ENCODE assay signal across 17 mouse cellular contexts in genomic region chr4:149576061-149576460, GRCm38 (mm10). TPM values are rescaled to one million over a fixed set of nuclear protein-coding genes. Genes with fewer than 3 reads are reported as not detected.
DNase-seq lines count a peak whose midpoint lies in the region; ATAC-seq lines count a peak whose summit lies in the region.
"Had no signal": no experiment of that assay in that cellular context is flagged by ENCODE, and none has a peak within 500 bp of the region (broad histone marks: within the 10 kb centered on the region; RNA-seq: fewer than 3 reads in every experiment).

No protein-coding gene starts in this region.

- no peak overlapping the region for H3K4me2 ChIP-seq in forebrain, embryonic 13.5 days
- no peak overlapping the region for H3K4me2 ChIP-seq in forebrain, embryonic 12.5 days
- H3K4me2 ChIP-seq in hindbrain, embryonic 14.5 days (replicated peaks) = no peak overlapping the region
- no peak overlapping the region for H3K4me2 ChIP-seq in hindbrain, embryonic 16.5 days (ENCODE audit: low read length)
- no peak overlapping the region for H3K4me2 ChIP-seq in midbrain, embryonic 14.5 days (ENCODE audit: low read length)
- no peak overlapping the region for H3K4me2 ChIP-seq in midbrain, embryonic 11.5 days
- H3K4me2 ChIP-seq: embryonic facial prominence, embryonic 12.5 days; heart, embryonic 13.5 days had no signal

- H3K27me3 ChIP-seq in forebrain, embryonic 13.5 days = 0 out of 2 replicates have a peak, but pooled peaks cover 4% of the 10 kb centered on the region
- H3K27me3 ChIP-seq in forebrain, embryonic 12.5 days = peaks cover 26% of the 10 kb centered on the region; the same call in 1 of the 2 replicates
- H3K27me3 ChIP-seq in hindbrain, embryonic 14.5 days (ENCODE audit: control insufficient read depth, insufficient read depth, low read length) = no peaks in the 10 kb centered on the region
- no peaks in the 10 kb centered on the region for H3K27me3 ChIP-seq in hindbrain, embryonic 16.5 days (replicated peaks; ENCODE audit: control insufficient read depth, insufficient read depth, low read length)
- H3K27me3 ChIP-seq in midbrain, embryonic 14.5 days (ENCODE audit: control insufficient read depth, insufficient read depth, low read length) = no peaks in the 10 kb centered on the region
- H3K27me3 ChIP-seq in midbrain, embryonic 11.5 days (ENCODE audit: control insufficient read depth, insufficient read depth, low read length) = no peaks in the 10 kb centered on the region
- peaks cover 63% of the 10 kb centered on the region for H3K27me3 ChIP-seq in limb, embryonic 10.5 days (ENCODE audit: low read depth, poor library complexity, severe bottlenecking)

- no peak overlapping the region for H3K4me3 ChIP-seq in forebrain, embryonic 13.5 days
- H3K4me3 ChIP-seq in forebrain, embryonic 12.5 days (replicated peaks) = no peak overlapping the region
- H3K4me3 ChIP-seq in hindbrain, embryonic 14.5 days (replicated peaks; ENCODE audit: low read length) = no peak overlapping the region
- H3K4me3 ChIP-seq in hindbrain, embryonic 16.5 days (ENCODE audit: low read length) = no peak overlapping the region
- no peak overlapping the region for H3K4me3 ChIP-seq in midbrain, embryonic 14.5 days (replicated peaks; ENCODE audit: low read depth, low read length)
- no peak overlapping the region for H3K4me3 ChIP-seq in midbrain, embryonic 11.5 days (ENCODE audit: low read depth, low read length)
- H3K4me3 ChIP-seq in limb, embryonic 10.5 days = no peak overlapping the region
- H3K4me3 ChIP-seq: embryonic facial prominence, embryonic 12.5 days; heart, embryonic 13.5 days had no signal

- H3K4me1 ChIP-seq in forebrain, embryonic 13.5 days = peaks cover 49% of the 10 kb centered on the region
- peaks cover 49% of the 10 kb centered on the region for H3K4me1 ChIP-seq in forebrain, embryonic 12.5 days
- peaks cover 29% of the 10 kb centered on the region for H3K4me1 ChIP-seq in hindbrain, embryonic 14.5 days (replicated peaks; ENCODE audit: control insufficient read depth, insufficient read depth, low read length)
- H3K4me1 ChIP-seq in hindbrain, embryonic 16.5 days (ENCODE audit: control insufficient read depth, insufficient read depth, low read depth, low read length) = peaks cover 21% of the 10 kb centered on the region
- H3K4me1 ChIP-seq in midbrain, embryonic 14.5 days (ENCODE audit: control insufficient read depth, insufficient read depth, low read length) = peaks cover 23% of the 10 kb centered on the region
- H3K4me1 ChIP-seq in midbrain, embryonic 11.5 days (ENCODE audit: control insufficient read depth, insufficient read depth, low read length) = no peaks in the 10 kb centered on the region; the same call in 1 of the 2 replicates
- peaks cover 57% of the 10 kb centered on the region for H3K4me1 ChIP-seq in limb, embryonic 10.5 days

- no peak for ATAC-seq in forebrain, embryonic 13.5 days
- ATAC-seq in forebrain, embryonic 12.5 days (ENCODE audit: low FRiP score) = no peak
- ATAC-seq in hindbrain, embryonic 14.5 days (ENCODE audit: low FRiP score) = no peak
- ATAC-seq in hindbrain, embryonic 16.5 days = no peak
- no peak for ATAC-seq in midbrain, embryonic 14.5 days (ENCODE audit: low FRiP score, low TSS enrichment)
- ATAC-seq in midbrain, embryonic 11.5 days (ENCODE audit: low FRiP score) = no peak

- no peaks in the 10 kb centered on the region for H3K9me3 ChIP-seq in forebrain, embryonic 13.5 days (replicated peaks)
- H3K9me3 ChIP-seq in forebrain, embryonic 12.5 days = no peaks in the 10 kb centered on the region
- H3K9me3 ChIP-seq in hindbrain, embryonic 14.5 days (ENCODE audit: control insufficient read depth, low read length) = no peaks in the 10 kb centered on the region
- no peaks in the 10 kb centered on the region for H3K9me3 ChIP-seq in hindbrain, embryonic 16.5 days (ENCODE audit: control insufficient read depth, low read length)
- no peaks in the 10 kb centered on the region for H3K9me3 ChIP-seq in midbrain, embryonic 14.5 days (ENCODE audit: control insufficient read depth, low read length)
- no peaks in the 10 kb centered on the region for H3K9me3 ChIP-seq in midbrain, embryonic 11.5 days (ENCODE audit: control insufficient read depth, low read length)
- H3K9me3 ChIP-seq in limb, embryonic 10.5 days (replicated peaks) = no peaks in the 10 kb centered on the region
- H3K9me3 ChIP-seq: embryonic facial prominence, embryonic 12.5 days; heart, embryonic 13.5 days had no signal

- DNase-seq in hindbrain, embryonic 14.5 days (ENCODE audit: low spot score) = no peak
- DNase-seq in midbrain, embryonic 14.5 days = no peak
- no peak for DNase-seq in midbrain, embryonic 11.5 days (ENCODE audit: low spot score, missing footprints)
- DNase-seq in limb, embryonic 10.5 days (ENCODE audit: low spot score) = no peak
- no peak for DNase-seq in adrenal gland, postnatal 10 days
- DNase-seq: adrenal gland, postnatal 14 days; B cell, adult 2 months; cerebellum, adult 11-12 months; cerebellum, adult 9-10 months; cerebellum, postnatal 25 days; gastrocnemius, postnatal 36 days; heart, postnatal 36 days had no signal

- H3K9ac ChIP-seq in forebrain, embryonic 13.5 days = no peak overlapping the region
- H3K9ac ChIP-seq in forebrain, embryonic 12.5 days = no peak overlapping the region
- peak overlapping the region; percentile 4; the same call in 1 of the 2 replicates for H3K9ac ChIP-seq in hindbrain, embryonic 14.5 days
- no peak overlapping the region for H3K9ac ChIP-seq in hindbrain, embryonic 16.5 days (ENCODE audit: low read depth, low read length)
- no peak overlapping the region for H3K9ac ChIP-seq in midbrain, embryonic 14.5 days (replicated peaks; ENCODE audit: low read length)
- no peak overlapping the region for H3K9ac ChIP-seq in midbrain, embryonic 11.5 days (ENCODE audit: low read length)
- H3K9ac ChIP-seq: embryonic facial prominence, embryonic 12.5 days; heart, embryonic 13.5 days had no signal

- 48% methylated on average over 9 of the region's 9 CpGs for WGBS in forebrain, embryonic 13.5 days
- WGBS in forebrain, embryonic 12.5 days = 52% methylated on average over 9 of the region's 9 CpGs
- 58% methylated on average over 9 of the region's 9 CpGs for WGBS in hindbrain, embryonic 14.5 days
- WGBS in hindbrain, embryonic 16.5 days = 57% methylated on average over 9 of the region's 9 CpGs
- 73% methylated on average over 9 of the region's 9 CpGs for WGBS in midbrain, embryonic 14.5 days
- 89% methylated on average over 9 of the region's 9 CpGs for WGBS in midbrain, embryonic 11.5 days
- WGBS in limb, embryonic 10.5 days = 64% methylated on average over 9 of the region's 9 CpGs

- H3K36me3 ChIP-seq in forebrain, embryonic 13.5 days (ENCODE audit: poor library complexity, severe bottlenecking) = no peaks in the 10 kb centered on the region
- H3K36me3 ChIP-seq in forebrain, embryonic 12.5 days (replicated peaks) = no peaks in the 10 kb centered on the region
- H3K36me3 ChIP-seq in hindbrain, embryonic 14.5 days (replicated peaks; ENCODE audit: control insufficient read depth, insufficient read depth) = no peaks in the 10 kb centered on the region
- H3K36me3 ChIP-seq in hindbrain, embryonic 16.5 days (ENCODE audit: control insufficient read depth, insufficient read depth, low read length) = no peaks in the 10 kb centered on the region
- no peaks in the 10 kb centered on the region for H3K36me3 ChIP-seq in midbrain, embryonic 14.5 days (ENCODE audit: control insufficient read depth, insufficient read depth, low read length)
- no peaks in the 10 kb centered on the region for H3K36me3 ChIP-seq in midbrain, embryonic 11.5 days (ENCODE audit: control insufficient read depth, insufficient read depth, low read length)
- H3K36me3 ChIP-seq in limb, embryonic 10.5 days = no peaks in the 10 kb centered on the region
- H3K36me3 ChIP-seq: embryonic facial prominence, embryonic 12.5 days; heart, embryonic 13.5 days had no signal

- peak overlapping the region; percentile 35; the same call in 1 of the 2 replicates for H3K27ac ChIP-seq in forebrain, embryonic 13.5 days
- H3K27ac ChIP-seq in forebrain, embryonic 12.5 days = no peak overlapping the region
- peak overlapping the region; percentile 71 for H3K27ac ChIP-seq in hindbrain, embryonic 14.5 days
- no peak overlapping the region for H3K27ac ChIP-seq in hindbrain, embryonic 16.5 days (ENCODE audit: low read depth, low read length)
- H3K27ac ChIP-seq in midbrain, embryonic 14.5 days (replicated peaks; ENCODE audit: low read depth, low read length) = peak overlapping the region; percentile 62
- no peak overlapping the region for H3K27ac ChIP-seq in midbrain, embryonic 11.5 days (ENCODE audit: low read depth, low read length)
- H3K27ac ChIP-seq in limb, embryonic 10.5 days = 0 out of 2 replicates have a peak overlapping the region, but pooled peaks have one; percentile 63
- H3K27ac ChIP-seq: embryonic facial prominence, embryonic 12.5 days; heart, embryonic 13.5 days had no signal

RNA-seq across cellular contexts. Expression of gene Clstn1, which starts 10.2 kb away (rescaled TPM):
- 22.7 and 26.0 TPM in 2 replicates for polyA plus RNA-seq in forebrain, embryonic 13.5 days (2015; fragmentation: Nextera tagmentation; extraction: Ambion mirVana)
- polyA plus RNA-seq in forebrain, embryonic 12.5 days (2016; fragmentation: Nextera tagmentation; extraction: Ambion mirVana) = 58.1 and 75.4 TPM in 2 replicates
- 147 and 154 TPM in 2 replicates for polyA plus RNA-seq in hindbrain, embryonic 14.5 days (2014; fragmentation: Nextera tagmentation; extraction: Ambion mirVana)
- 60.4 and 66.6 TPM in 2 replicates for polyA plus RNA-seq in hindbrain, embryonic 16.5 days (2015; fragmentation: Nextera tagmentation; extraction: Ambion mirVana)
- 104 and 117 TPM in 2 replicates for polyA plus RNA-seq in midbrain, embryonic 14.5 days (2014; fragmentation: Nextera tagmentation; extraction: Ambion mirVana)
- 34.3 and 41.8 TPM in 2 replicates for polyA plus RNA-seq in midbrain, embryonic 11.5 days (2014; fragmentation: Nextera tagmentation; extraction: Ambion mirVana)
- 34.8 and 41.2 TPM in 2 replicates for polyA plus RNA-seq in limb, embryonic 10.5 days (2016; fragmentation: Nextera tagmentation; extraction: Ambion mirVana)
- total RNA-seq in adrenal gland, postnatal 10 days (2021) = 10 to 100 TPM; 72.7 to 95.7 TPM

RNA-seq across cellular contexts. Expression of gene Ctnnbip1, which starts 58.0 kb away (rescaled TPM):
- polyA plus RNA-seq in forebrain, embryonic 13.5 days (2015; fragmentation: Nextera tagmentation; extraction: Ambion mirVana) = 80.2 and 81.2 TPM in 2 replicates
- 83.9 and 84.8 TPM in 2 replicates for polyA plus RNA-seq in forebrain, embryonic 12.5 days (2016; fragmentation: Nextera tagmentation; extraction: Ambion mirVana)
- 99.0 and 100 TPM in 2 replicates for polyA plus RNA-seq in hindbrain, embryonic 14.5 days (2014; fragmentation: Nextera tagmentation; extraction: Ambion mirVana)
- polyA plus RNA-seq in hindbrain, embryonic 16.5 days (2015; fragmentation: Nextera tagmentation; extraction: Ambion mirVana) = 98.6 and 106 TPM in 2 replicates
- 93.6 and 95.3 TPM in 2 replicates for polyA plus RNA-seq in midbrain, embryonic 14.5 days (2014; fragmentation: Nextera tagmentation; extraction: Ambion mirVana)
- 55.9 and 59.4 TPM in 2 replicates for polyA plus RNA-seq in midbrain, embryonic 11.5 days (2014; fragmentation: Nextera tagmentation; extraction: Ambion mirVana)
- polyA plus RNA-seq in limb, embryonic 10.5 days (2016; fragmentation: Nextera tagmentation; extraction: Ambion mirVana) = 67.1 and 78.4 TPM in 2 replicates
- 10 to 100 TPM; 39.5 to 42.0 TPM for total RNA-seq in adrenal gland, postnatal 10 days (2021)

Comparison
In these comparisons a context has a peak if more than half of its experiments do, and no peak if none do; other contexts are left out.
1. H3K27ac ChIP-seq: peak in forebrain, embryonic 13.5 days (single experiment), hindbrain, embryonic 14.5 days (single experiment), midbrain, embryonic 14.5 days (single experiment) and limb, embryonic 10.5 days (single experiment); none in forebrain, embryonic 12.5 days (single experiment), hindbrain, embryonic 16.5 days (single experiment) and midbrain, embryonic 11.5 days (single experiment).